Mouse (Mus musculus): ENCODE measurements around the gene Nfix.

DNA sequence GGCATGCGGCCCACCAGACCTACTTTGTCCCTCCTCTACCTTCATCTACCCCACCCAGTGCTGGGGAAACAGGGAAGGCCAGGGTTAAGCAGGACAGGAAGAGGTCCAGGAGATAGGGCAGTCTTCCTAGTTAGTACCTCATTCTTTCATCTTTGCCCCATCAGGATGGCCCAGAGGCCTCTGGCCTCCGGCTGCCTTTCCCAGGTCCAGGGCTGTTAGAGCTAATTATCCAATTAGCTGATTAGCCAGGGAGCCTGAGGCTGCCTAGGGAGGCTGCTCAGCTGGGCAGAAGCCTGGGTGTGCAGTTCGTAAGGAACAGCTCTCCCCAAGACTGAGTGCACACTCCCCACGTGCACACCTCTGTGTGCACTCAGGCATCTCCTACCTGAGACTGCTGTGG lies 86.8 kb downstream of the Nfix start:
- TF ChIP-seq EP300 (optimal IDR thresholded peaks at IDR 0.05): no peak
- no peak for TF ChIP-seq CTCF (IDR thresholded peaks at IDR 0.05; ENCODE audit: low read depth)

Data from stomach, postnatal 0 days (tissue).